Mouse (Mus musculus) MEL (cell line): Measurements from ENCODE around the gene Kcnip1. TPM values are rescaled to one million over a fixed set of nuclear protein-coding genes. Genes with fewer than 3 reads are reported as not detected.

Experiments used
- DNase-seq: peaks from one replicate; pipeline ENCODE4 v3.0.0; 2011; ENCODE audit warnings: low read depth, low spot score
- H3K27ac ChIP-seq: 2 replicates; pipeline ENCODE4 v1.5.1; 2012; ENCODE audit warnings: low read depth, mild to moderate bottlenecking, control low read depth, low read length, moderate library complexity; ENCODE audit not compliant: control insufficient read depth
- H3K27me3 ChIP-seq, 2 experiments: fragments of 150-350 bp in 1 of 2; sonication (generic) in 1 of 2; 2 replicates each; pipeline ENCODE4 v1.6.1; 2012; ENCODE audit warnings: low read length in 2 of 2, mild to moderate bottlenecking in 2 of 2, improper control_type of control experiment in 1 of 2, moderate library complexity in 1 of 2; ENCODE audit not compliant: insufficient read depth in 2 of 2, control insufficient read depth in 1 of 2
- H3K36me3 ChIP-seq, 2 experiments: 2 replicates each; pipeline ENCODE4 v1.6.1; 2012 to 2014; ENCODE audit warnings: low read length in 2 of 2, improper control_type of control experiment in 1 of 2, inconsistent platforms in 1 of 2, mild to moderate bottlenecking in 1 of 2; ENCODE audit not compliant: insufficient read depth in 2 of 2, control insufficient read depth in 1 of 2
- H3K4me1 ChIP-seq, 2 experiments: fragments of 150-350 bp in 1 of 2; sonication (generic) in 1 of 2; 2 replicates each; pipeline ENCODE4 v1.6.1; 2012; ENCODE audit warnings: low read length in 2 of 2, improper control_type of control experiment in 1 of 2, mild to moderate bottlenecking in 1 of 2; ENCODE audit not compliant: insufficient read depth in 2 of 2, control insufficient read depth in 1 of 2
- H3K4me3 ChIP-seq, 2 experiments: fragments of 150-350 bp in 1 of 2; sonication (generic) in 1 of 2; 2 replicates each; pipeline ENCODE4 v1.5.1; 2012; ENCODE audit warnings: low read depth in 2 of 2, low read length in 2 of 2, mild to moderate bottlenecking in 2 of 2, moderate library complexity in 2 of 2, control low read depth in 1 of 2, improper control_type of control experiment in 1 of 2; ENCODE audit not compliant: control insufficient read depth in 1 of 2, insufficient read depth in 1 of 2
- H3K79me2 ChIP-seq: 2 replicates; pipeline ENCODE4 v1.6.1; 2012; ENCODE audit warnings: mild to moderate bottlenecking, low read length, moderate library complexity; ENCODE audit not compliant: control insufficient read depth, poor library complexity, insufficient read depth
- H3K9ac ChIP-seq: 2 replicates; pipeline ENCODE4 v1.6.1; 2012; ENCODE audit warnings: low read depth, mild to moderate bottlenecking, control low read depth, low read length, moderate library complexity; ENCODE audit not compliant: control insufficient read depth, poor library complexity, severe bottlenecking
- H3K9me3 ChIP-seq: fragments of 150-350 bp; sonication (generic); replicated peaks from 2 replicates; pipeline ENCODE4 v1.6.1; 2012; ENCODE audit warnings: mild to moderate bottlenecking, low read length, improper control_type of control experiment, moderate library complexity; ENCODE audit not compliant: insufficient read depth
- BHLHE40 ChIP-seq: IDR thresholded peaks from 2 replicates; pipeline ENCODE4 v1.6.1; 2012; ENCODE audit warnings: low read depth, mild to moderate bottlenecking, inconsistent platforms, low read length, improper control_type of control experiment, borderline replicate concordance
- CHD1 ChIP-seq: IDR thresholded peaks from 2 replicates; pipeline ENCODE4 v1.6.1; 2012; ENCODE audit warnings: low read depth, mild to moderate bottlenecking, inconsistent platforms, low read length, improper control_type of control experiment
- CHD2 ChIP-seq: IDR thresholded peaks from 2 replicates; pipeline ENCODE4 v1.6.1; 2011; ENCODE audit warnings: low read length, improper control_type of control experiment
- ELF1 ChIP-seq: IDR thresholded peaks from 2 replicates; pipeline ENCODE4 v1.6.1; 2014; ENCODE audit warnings: low read depth, mild to moderate bottlenecking, inconsistent platforms, low read length, improper control_type of control experiment, moderate library complexity
- EP300 ChIP-seq, 2 experiments: IDR thresholded peaks; 2 replicates each; pipeline ENCODE4 v1.6.1; 2011; ENCODE audit warnings: improper control_type of control experiment in 2 of 2, low read length in 2 of 2, low read depth in 1 of 2, mild to moderate bottlenecking in 1 of 2
- ETS1 ChIP-seq: IDR thresholded peaks from 2 replicates; pipeline ENCODE4 v1.6.1; 2012; ENCODE audit warnings: low read depth, mild to moderate bottlenecking, inconsistent platforms, low read length, improper control_type of control experiment, moderate library complexity
- GABPA ChIP-seq: IDR thresholded peaks from 2 replicates; pipeline ENCODE4 v1.6.1; 2012; ENCODE audit warnings: low read depth, mild to moderate bottlenecking, inconsistent platforms, low read length, improper control_type of control experiment, moderate library complexity
- GATA1 ChIP-seq: IDR thresholded peaks from 2 replicates; pipeline ENCODE4 v1.6.1; 2011; ENCODE audit warnings: low read depth, low read length, improper control_type of control experiment
- HCFC1 ChIP-seq: IDR thresholded peaks from 2 replicates; pipeline ENCODE4 v1.6.1; 2012; ENCODE audit warnings: low read depth, mild to moderate bottlenecking, inconsistent platforms, low read length, improper control_type of control experiment, moderate library complexity
- JUND ChIP-seq: IDR thresholded peaks from 2 replicates; pipeline ENCODE4 v1.6.1; 2011; ENCODE audit warnings: low read depth, mild to moderate bottlenecking, improper control_type of control experiment, low read length
- MAX ChIP-seq: IDR thresholded peaks from 2 replicates; pipeline ENCODE4 v1.6.1; 2011; ENCODE audit warnings: low read length, improper control_type of control experiment
- MAZ ChIP-seq: IDR thresholded peaks from 2 replicates; pipeline ENCODE4 v1.6.1; 2012; ENCODE audit warnings: low read depth, mild to moderate bottlenecking, inconsistent platforms, low read length, improper control_type of control experiment
- MEF2A ChIP-seq: IDR thresholded peaks from 2 replicates; pipeline ENCODE4 v1.6.1; 2014; ENCODE audit warnings: low read depth, mild to moderate bottlenecking, inconsistent platforms, low read length, improper control_type of control experiment; ENCODE audit not compliant: poor library complexity, insufficient replicate concordance, severe bottlenecking; ENCODE audit errors: extremely low read depth
- MYB ChIP-seq: IDR thresholded peaks from 2 replicates; pipeline ENCODE4 v1.6.1; 2011; ENCODE audit warnings: mild to moderate bottlenecking, low read depth, low read length, improper control_type of control experiment
- NRF1 ChIP-seq: IDR thresholded peaks from 2 replicates; pipeline ENCODE4 v1.6.1; 2014; ENCODE audit warnings: low read depth, mild to moderate bottlenecking, inconsistent platforms, low read length, improper control_type of control experiment, moderate library complexity; ENCODE audit not compliant: poor library complexity, insufficient read depth, severe bottlenecking
- POLR2AphosphoS2 ChIP-seq: IDR thresholded peaks from 2 replicates; pipeline ENCODE4 v1.6.1; 2011; ENCODE audit warnings: low read length, improper control_type of control experiment
- POLR2AphosphoS5 ChIP-seq: IDR thresholded peaks from 2 replicates; pipeline ENCODE4 v1.6.1; 2012; ENCODE audit warnings: low read depth, borderline replicate concordance, mild to moderate bottlenecking, inconsistent platforms, low read length, moderate library complexity, mixed read lengths
- TCF12 ChIP-seq: IDR thresholded peaks from 2 replicates; pipeline ENCODE4 v1.6.1; 2014; ENCODE audit warnings: low read depth, mild to moderate bottlenecking, inconsistent platforms, low read length, improper control_type of control experiment, moderate library complexity
- UBTF ChIP-seq: IDR thresholded peaks from 2 replicates; pipeline ENCODE4 v1.6.1; 2012; ENCODE audit warnings: low read depth, mild to moderate bottlenecking, inconsistent platforms, low read length, improper control_type of control experiment, moderate library complexity, borderline replicate concordance; ENCODE audit not compliant: insufficient read depth
- ZC3H11A ChIP-seq: IDR thresholded peaks from 2 replicates; pipeline ENCODE4 v1.6.1; 2012; ENCODE audit warnings: low read depth, mild to moderate bottlenecking, inconsistent platforms, low read length, improper control_type of control experiment
- ZKSCAN1 ChIP-seq: IDR thresholded peaks from 2 replicates; pipeline ENCODE4 v1.6.1; 2012; ENCODE audit warnings: low read depth, mild to moderate bottlenecking, inconsistent platforms, low read length, improper control_type of control experiment, moderate library complexity
- ZNF384 ChIP-seq: IDR thresholded peaks from 2 replicates; pipeline ENCODE4 v1.6.1; 2012; ENCODE audit warnings: low read depth, mild to moderate bottlenecking, inconsistent platforms, low read length, improper control_type of control experiment
- polyA plus RNA-seq, 2 experiments: library from polyadenylated mRNA; stranded (reverse) in 1 of 2; unstranded in 1 of 2; fragments of >175 nt in 1 of 2; fragments of >200 nt in 1 of 2; gene quantifications; 2 replicates each; pipeline versions ENCODE4 v1.2.1 to v1.2.4; 2012; ENCODE audit warnings: low replicate concordance in 2 of 2, low read depth in 1 of 2; ENCODE audit not compliant: insufficient read length in 2 of 2, insufficient read depth in 1 of 2, missing spikeins in 1 of 2
- total RNA-seq: library from RNA; depleted of rRNA; stranded (reverse); fragments of 300-350 nt; gene quantifications from 2 replicates; pipeline ENCODE4 v1.2.3, GENCODE M21; 2012

Gene Kcnip1
- total and polyA plus RNA-seq, 3 experiments, result 0.04 to 0.06 TPM; not detected in 1

DNA sequence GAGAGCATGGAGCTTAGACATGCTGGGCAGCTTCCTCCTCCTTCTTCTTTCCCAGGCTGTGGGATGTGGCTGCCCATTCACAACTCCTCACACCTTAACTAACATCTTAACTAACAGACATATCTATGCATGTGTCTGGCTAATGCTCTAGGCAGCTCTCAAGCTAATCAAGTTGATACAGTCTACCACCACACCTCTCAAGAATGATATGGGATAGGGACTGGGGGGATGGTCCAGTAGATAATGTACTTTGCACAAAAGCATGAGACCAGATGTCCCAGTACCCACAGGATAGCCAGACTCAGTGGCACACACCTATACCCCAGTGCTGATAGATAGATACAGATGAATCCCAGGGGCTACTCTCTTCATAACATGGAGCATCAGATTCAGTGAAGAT, 131.1 kb downstream of the Kcnip1 start:
- Histone ChIP-seq H3K9ac (no peak overlapping the region), H3K79me2 (no peaks in the 10 kb centered on the region), H3K27ac (no peak overlapping the region), H3K4me1 (peaks cover 7 to 14% of the 10 kb centered on the region in 2 experiments; a peak in 3 of 4 replicates), H3K4me3 (no peak overlapping the region), H3K36me3 (peaks cover 0 to 10% of the 10 kb centered on the region in 2 experiments; a peak in 2 of 4 replicates), H3K27me3 (peaks cover 5 to 6% of the 10 kb centered on the region in 2 experiments), H3K9me3 (no peaks in the 10 kb centered on the region)
- no peak for DNase-seq
- no peak for TF ChIP-seq UBTF
- TF ChIP-seq ZC3H11A, result no peak
- no peak for TF ChIP-seq JUND
- TF ChIP-seq MAX, result no peak
- TF ChIP-seq MEF2A, result no peak
- no peak for TF ChIP-seq CHD2
- no peak for TF ChIP-seq POLR2AphosphoS5
- TF ChIP-seq NRF1, result no peak
- no peak for TF ChIP-seq POLR2AphosphoS2
- no peak for TF ChIP-seq ZKSCAN1
- peak; percentile 85 for TF ChIP-seq TCF12
- no peak for TF ChIP-seq CHD1
- no peak for TF ChIP-seq GABPA
- TF ChIP-seq EP300 (IDR thresholded peaks at IDR 0.05; ENCODE audit: low read depth in 1 of 2, low read length in 2 of 2), result peak; percentile 42 to 85; a peak in 3 of 4 replicates
- TF ChIP-seq ETS1, result peak; percentile 51; the same call in 1 of the 2 replicates
- TF ChIP-seq ELF1, result no peak
- TF ChIP-seq ZNF384, result no peak
- TF ChIP-seq GATA1, result peak; percentile 76
- no peak for TF ChIP-seq MYB
- TF ChIP-seq BHLHE40, result peak; percentile 57; the same call in 1 of the 2 replicates

DNA sequence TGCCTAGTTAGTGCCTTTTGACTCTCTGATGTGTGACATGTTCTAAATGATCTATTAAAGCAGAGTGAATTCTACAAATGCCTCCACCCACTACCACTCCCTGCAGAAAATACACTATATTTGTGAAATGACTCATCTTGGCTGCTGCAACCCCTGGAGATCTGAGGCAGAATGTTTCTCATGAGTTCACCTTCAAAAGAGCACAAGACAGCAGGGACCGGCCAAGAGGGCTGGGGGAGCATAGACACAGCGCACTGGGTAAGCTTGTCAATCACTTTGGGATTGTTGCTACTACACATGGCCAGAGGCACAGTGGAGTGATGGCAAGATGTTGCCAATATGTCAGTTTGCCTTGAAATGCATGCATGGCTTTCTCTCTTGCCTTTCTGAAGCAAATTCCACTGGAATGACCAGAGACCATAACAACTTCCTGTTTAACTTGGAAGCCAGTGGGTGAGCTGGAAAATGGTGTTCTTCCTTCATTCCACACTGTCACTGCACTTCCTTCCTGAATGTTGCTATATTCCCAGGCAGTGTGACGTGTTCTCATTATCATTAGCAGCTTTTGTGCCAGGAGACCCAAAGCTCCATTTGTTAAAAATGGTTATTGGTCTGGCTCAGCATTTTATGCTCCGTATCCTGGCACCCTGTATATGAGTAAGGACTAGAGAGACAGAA, 131.9 kb downstream of the Kcnip1 start:
- Histone ChIP-seq H3K27me3 (peaks cover 10 to 14% of the 10 kb centered on the region in 2 experiments), H3K9ac (no peak overlapping the region), H3K79me2 (no peaks in the 10 kb centered on the region), H3K36me3 (peaks cover 0 to 7% of the 10 kb centered on the region in 2 experiments; a peak in 2 of 4 replicates), H3K27ac (no peak overlapping the region), H3K9me3 (no peaks in the 10 kb centered on the region), H3K4me1 (peaks cover 4 to 14% of the 10 kb centered on the region in 2 experiments; a peak in 2 of 4 replicates), H3K4me3 (no peak overlapping the region)
- TF ChIP-seq MAZ, result no peak
- no peak for TF ChIP-seq CHD2
- no peak for TF ChIP-seq HCFC1
- DNase-seq, result no peak
